Mouse (Mus musculus) ES-Bruce4 (cell line): Measurements from ENCODE around the gene Nop9. TPM values are rescaled to one million over a fixed set of nuclear protein-coding genes. Genes with fewer than 3 reads are reported as not detected.

Experiments used
- H3K27ac ChIP-seq: 2 replicates; pipeline ENCODE4 v1.5.1; 2012; ENCODE audit warnings: low read length, inconsistent platforms; ENCODE audit not compliant: insufficient read depth
- H3K27me3 ChIP-seq: 2 replicates; pipeline ENCODE4 v1.6.1; 2012; ENCODE audit warnings: mild to moderate bottlenecking, low read length, inconsistent platforms; ENCODE audit not compliant: control insufficient read depth, poor library complexity, insufficient read depth, severe bottlenecking
- H3K36me3 ChIP-seq: 2 replicates; pipeline ENCODE4 v1.6.1; 2012; ENCODE audit warnings: inconsistent platforms, mild to moderate bottlenecking, low read length, moderate library complexity; ENCODE audit not compliant: control insufficient read depth, poor library complexity, insufficient read depth, severe bottlenecking
- H3K4me1 ChIP-seq: one replicate; pipeline ENCODE4 v1.8.1; 2011; ENCODE audit warnings: low read length; ENCODE audit not compliant: control insufficient read depth, insufficient read depth
- H3K4me3 ChIP-seq: 2 replicates; pipeline ENCODE4 v1.5.1; 2011; ENCODE audit warnings: low read depth, mild to moderate bottlenecking, low read length
- H3K9ac ChIP-seq: 2 replicates; pipeline ENCODE4 v1.6.1; 2012; ENCODE audit warnings: low read depth, mild to moderate bottlenecking, inconsistent platforms; ENCODE audit not compliant: poor library complexity, severe bottlenecking
- H3K9me3 ChIP-seq: replicated peaks from 2 replicates; pipeline ENCODE4 v1.6.1; 2012; ENCODE audit warnings: mild to moderate bottlenecking, low read length, inconsistent platforms; ENCODE audit not compliant: control insufficient read depth, poor library complexity, insufficient read depth, severe bottlenecking
- CTCF ChIP-seq: IDR thresholded peaks from one replicate; pipeline ENCODE4 v1.8.1; 2011; ENCODE audit warnings: low read depth, low read length
- EP300 ChIP-seq: IDR thresholded peaks from 2 replicates; pipeline ENCODE4 v1.6.1; 2011; ENCODE audit warnings: low read depth, low read length; ENCODE audit not compliant: insufficient read depth
- POLR2A ChIP-seq: IDR thresholded peaks from one replicate; pipeline ENCODE4 v1.8.1; 2011; ENCODE audit warnings: low read length; ENCODE audit not compliant: insufficient read depth
- polyA plus RNA-seq: library from polyadenylated mRNA; stranded (reverse); fragments of >200 nt; gene quantifications from 2 replicates; pipeline ENCODE4 v1.2.4, GENCODE M21; 2011; ENCODE audit warnings: low read depth; ENCODE audit not compliant: missing spikeins, insufficient read depth, insufficient read length

Nop9 gene
- polyA plus RNA-seq, 1 experiment: 59.8 TPM

DNA sequence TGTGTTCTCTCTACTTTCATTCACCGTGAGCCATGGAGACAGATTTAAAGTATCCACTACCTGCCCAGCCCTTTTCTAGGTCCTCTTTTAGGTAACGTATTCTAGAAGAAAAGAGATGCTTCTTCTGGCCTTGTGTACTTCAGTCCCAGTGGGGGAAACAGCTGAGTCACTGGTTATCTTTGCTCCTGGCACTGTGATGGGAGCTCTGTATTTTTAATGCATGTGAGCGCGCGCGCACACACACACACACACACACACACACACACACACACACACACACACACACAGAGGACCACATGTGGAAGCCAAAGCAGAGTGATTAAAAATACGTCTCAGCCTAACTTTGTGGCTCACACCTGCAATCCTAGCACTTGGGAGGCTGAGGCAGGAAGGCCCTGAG is 22.1 kb upstream of the Nop9 start:
- no peak overlapping the region for H3K4me3 ChIP-seq
- TF ChIP-seq EP300 (no peak), CTCF (no peak), POLR2A (no peak)
- H3K27me3 ChIP-seq: no peaks in the 10 kb centered on the region
- no peaks in the 10 kb centered on the region for H3K4me1 ChIP-seq
- H3K9me3 ChIP-seq: no peaks in the 10 kb centered on the region
- no peak overlapping the region for H3K27ac ChIP-seq
- H3K36me3 ChIP-seq: peaks cover 4% of the 10 kb centered on the region
- H3K9ac ChIP-seq: no peak overlapping the region

DNA sequence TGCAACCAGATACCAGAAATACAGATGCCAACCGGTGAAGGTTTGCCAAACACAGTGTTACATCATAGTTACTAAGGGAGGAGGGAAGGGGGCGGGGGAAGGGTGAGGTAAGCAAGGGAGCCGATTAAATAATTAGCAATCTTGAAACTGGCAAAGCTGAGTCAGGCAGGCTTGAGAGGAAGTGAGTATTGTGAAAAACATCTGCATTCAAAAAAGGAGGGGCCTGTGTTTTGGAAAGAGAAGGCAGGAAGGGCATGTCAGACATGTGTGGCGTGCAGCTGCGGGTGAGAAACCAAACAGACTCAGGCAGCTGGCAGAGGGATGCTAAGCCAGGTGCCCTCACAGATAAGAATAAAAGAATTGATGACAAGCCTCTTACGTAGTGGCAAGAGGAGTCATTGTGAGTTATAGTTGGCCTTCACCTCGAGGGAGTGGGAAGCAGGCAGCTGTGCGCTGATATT is 21.1 kb upstream of the Nop9 start:
- H3K27ac ChIP-seq: peak overlapping the region; percentile 20; the same call in 1 of the 2 replicates
- H3K27me3 ChIP-seq: no peaks in the 10 kb centered on the region
- no peaks in the 10 kb centered on the region for H3K9me3 ChIP-seq
- no peaks in the 10 kb centered on the region for H3K4me1 ChIP-seq
- 0 out of 2 replicates have a peak overlapping the region, but pooled peaks have one; percentile 18 for H3K9ac ChIP-seq
- no peak overlapping the region for H3K4me3 ChIP-seq
- no peaks in the 10 kb centered on the region; the same call in 1 of the 2 replicates for H3K36me3 ChIP-seq
- TF ChIP-seq POLR2A (no peak), EP300 (no peak), CTCF (no peak)

GRCm38 (mm10) chr14:55726261-55726660 is 19.2 kb upstream of the Nop9 start:
- Histone ChIP-seq H3K4me1 (no peaks in the 10 kb centered on the region), H3K4me3 (no peak overlapping the region), H3K9ac (no peak overlapping the region), H3K9me3 (no peaks in the 10 kb centered on the region), H3K27me3 (no peaks in the 10 kb centered on the region), H3K36me3 (no peaks in the 10 kb centered on the region), H3K27ac (no peak overlapping the region)
- TF ChIP-seq EP300: no peak
- TF ChIP-seq CTCF: no peak
- TF ChIP-seq POLR2A: no peak

- Histone ChIP-seq H3K27ac (no peak overlapping the region), H3K9ac (no peak overlapping the region), H3K27me3 (no peaks in the 10 kb centered on the region), H3K36me3 (no peaks in the 10 kb centered on the region), H3K9me3 (no peaks in the 10 kb centered on the region), H3K4me1 (no peaks in the 10 kb centered on the region), H3K4me3 (no peak overlapping the region)
- TF ChIP-seq EP300: no peak
- no peak for TF ChIP-seq CTCF
- no peak for TF ChIP-seq POLR2A
These were observed 17.4 kb upstream of the Nop9 start for GRCm38 (mm10) chr14:55727889-55728685.

GRCm38 (mm10) chr14:55730116-55730515 is 15.4 kb upstream of the Nop9 start:
- Histone ChIP-seq H3K9ac (no peak overlapping the region), H3K4me1 (no peaks in the 10 kb centered on the region), H3K4me3 (no peak overlapping the region), H3K27me3 (no peaks in the 10 kb centered on the region), H3K36me3 (no peaks in the 10 kb centered on the region), H3K27ac (no peak overlapping the region), H3K9me3 (no peaks in the 10 kb centered on the region)
- TF ChIP-seq POLR2A (no peak), CTCF (no peak)

- Histone ChIP-seq H3K4me3 (no peak overlapping the region), H3K4me1 (no peaks in the 10 kb centered on the region), H3K9me3 (no peaks in the 10 kb centered on the region), H3K9ac (no peak overlapping the region), H3K36me3 (no peaks in the 10 kb centered on the region), H3K27ac (no peak overlapping the region), H3K27me3 (no peaks in the 10 kb centered on the region)
- no peak for TF ChIP-seq POLR2A
- no peak for TF ChIP-seq CTCF
- TF ChIP-seq EP300: no peak
These were observed 14.9 kb upstream of the Nop9 start for GRCm38 (mm10) chr14:55730531-55731032.
